Mouse (Mus musculus) cerebellum, adult 9-11 months (tissue): ENCODE measurements around the gene Tiparp.

ENCODE experiments used
- DNase-seq: peaks from one replicate; pipeline ENCODE4 v3.0.0; 2022

Gene Tiparp

GRCm38 (mm10) chr3:65527691-65528601 is at the start of gene Tiparp:
Gene Tiparp (plus strand): TSS chr3:65528410.
- peak; percentile 90 for DNase-seq

GRCm38 (mm10) chr3:65480676-65481075 is 47.5 kb upstream of the Tiparp start:
- DNase-seq: no peak

GRCm38 (mm10) chr3:65482266-65482665 is 45.9 kb upstream of the Tiparp start:
- no peak for DNase-seq

GRCm38 (mm10) chr3:65482698-65483407 is 45.4 kb upstream of the Tiparp start:
- DNase-seq: no peak

GRCm38 (mm10) chr3:65484161-65484733 is 44.0 kb upstream of the Tiparp start:
- DNase-seq: no peak

- DNase-seq: no peak
Measured at GRCm38 (mm10) chr3:65487419-65488088, 40.7 kb upstream of the Tiparp start.

- no peak for DNase-seq
Measured at GRCm38 (mm10) chr3:65488556-65489244, 39.5 kb upstream of the Tiparp start.

GRCm38 (mm10) chr3:65489601-65490000 is 38.6 kb upstream of the Tiparp start:
- DNase-seq: no peak

GRCm38 (mm10) chr3:65494291-65494763 is 33.9 kb upstream of the Tiparp start:
- no peak for DNase-seq

GRCm38 (mm10) chr3:65507766-65508165 is 20.4 kb upstream of the Tiparp start:
- DNase-seq: no peak

GRCm38 (mm10) chr3:65510588-65510987 is 17.6 kb upstream of the Tiparp start:
- DNase-seq: no peak

- no peak for DNase-seq
Measured at GRCm38 (mm10) chr3:65515751-65516150, 12.5 kb upstream of the Tiparp start.

GRCm38 (mm10) chr3:65516526-65516925 is 11.7 kb upstream of the Tiparp start:
- DNase-seq: no peak

GRCm38 (mm10) chr3:65517141-65517540 is 11.1 kb upstream of the Tiparp start:
- DNase-seq: no peak

- no peak for DNase-seq
Measured at GRCm38 (mm10) chr3:65517747-65518527, 10.3 kb upstream of the Tiparp start.

GRCm38 (mm10) chr3:65521391-65521790 is 6.8 kb upstream of the Tiparp start:
- no peak for DNase-seq

GRCm38 (mm10) chr3:65523397-65523796 is 4.8 kb upstream of the Tiparp start:
- DNase-seq: no peak

- DNase-seq: no peak
Measured at GRCm38 (mm10) chr3:65525731-65526130, 2.5 kb upstream of the Tiparp start.

- DNase-seq: no peak
Measured at GRCm38 (mm10) chr3:65527196-65527595, 1.0 kb upstream of the Tiparp start.

GRCm38 (mm10) chr3:65528614-65529470 is 632 bp downstream of the Tiparp start:
- peak; percentile 76 for DNase-seq
